Mouse (Mus musculus) heart, postnatal 0 days (tissue): ENCODE measurements at regions not wholly inside any gene's neighbourhood (a gene's known extent, or its start where the extent isn't known, plus 50 kb on each side); places are given as distances from the start of the nearest gene placed in this dataset.

Experiments used
- ATAC-seq: fragments of 200-750 bp; cut with Nextera tagmentation; 2 replicates; pipeline ENCODE4 v1.8.0; 2017; ENCODE audit warnings: low read depth, moderate number of reproducible peaks, moderate library complexity; ENCODE audit not compliant: insufficient read depth
- DNase-seq: peaks from one replicate; pipeline ENCODE4 v3.0.0-alpha.2; 2016; ENCODE audit warnings: low spot score
- H3K27ac ChIP-seq: fragments of 300-500 bp; sonication (generic); 2 replicates; pipeline ENCODE4 v1.5.1; 2014; ENCODE audit warnings: low read depth, mild to moderate bottlenecking
- H3K27me3 ChIP-seq: fragments of 300-500 bp; sonication (generic); 2 replicates; pipeline ENCODE4 v1.6.1; 2014; ENCODE audit warnings: low read length, mixed read lengths; ENCODE audit not compliant: control insufficient read depth, insufficient read depth
- H3K36me3 ChIP-seq: fragments of 300-500 bp; sonication (generic); replicated peaks from 2 replicates; pipeline ENCODE4 v1.6.1; 2014; ENCODE audit warnings: low read length, mixed read lengths; ENCODE audit not compliant: control insufficient read depth, insufficient read depth
- H3K4me1 ChIP-seq: fragments of 300-500 bp; sonication (generic); 2 replicates; pipeline ENCODE4 v1.6.1; 2014; ENCODE audit warnings: antibody characterized with exemption; ENCODE audit not compliant: control insufficient read depth, insufficient read depth
- H3K4me2 ChIP-seq: fragments of 300-500 bp; sonication (generic); 2 replicates; pipeline ENCODE4 v1.6.1; 2014; ENCODE audit warnings: low read depth, mild to moderate bottlenecking, low read length, moderate library complexity
- H3K4me3 ChIP-seq: fragments of 300-500 bp; sonication (generic); 2 replicates; pipeline ENCODE4 v1.5.1; 2014; ENCODE audit warnings: low read depth, low read length
- H3K9ac ChIP-seq: fragments of 300-500 bp; sonication (generic); replicated peaks from 2 replicates; pipeline ENCODE4 v1.6.1; 2014; ENCODE audit warnings: low read depth, low read length, mixed read lengths
- H3K9me3 ChIP-seq: fragments of 300-500 bp; sonication (generic); replicated peaks from 2 replicates; pipeline ENCODE4 v1.6.1; 2016; ENCODE audit warnings: low read length; ENCODE audit not compliant: control insufficient read depth
- CTCF ChIP-seq: IDR thresholded peaks from 2 replicates; pipeline ENCODE4 v1.5.1; 2016; ENCODE audit warnings: antibody characterized with exemption, control low read depth, low read depth
- EP300 ChIP-seq: IDR thresholded peaks from 2 replicates; pipeline ENCODE4 v1.6.1; 2016; ENCODE audit warnings: antibody characterized with exemption, low read depth
- WGBS: fragments of 180-500 bp; shearing (Covaris S2); extraction: QIAGEN DNeasy Blood & Tissue Kit; methylation state at CpG from one replicate; pipeline ENCODE4 v1.1.7; 2014; 5-methylcytosine and 5-hydroxymethylcytosine counted together

DNA sequence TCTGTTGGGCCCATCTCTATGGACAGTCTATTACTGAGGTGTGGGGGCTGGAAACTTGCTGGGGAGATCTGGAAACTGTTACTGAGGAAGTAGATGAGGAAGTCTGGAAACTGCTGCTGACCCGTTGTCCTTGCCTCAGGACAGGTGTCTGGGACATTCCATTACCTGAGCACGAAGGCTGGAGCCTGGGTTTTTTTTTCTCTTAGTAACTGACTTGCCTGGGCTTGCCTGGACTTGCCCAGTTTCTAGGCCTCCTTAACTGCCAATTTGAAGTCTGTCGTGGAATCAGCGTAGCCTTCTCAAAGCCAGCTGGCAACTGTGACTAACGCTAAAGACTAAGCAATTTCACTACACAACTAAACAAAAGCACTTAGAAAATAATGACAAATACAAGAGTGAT lies 250.7 kb downstream of the Kctd12 start:
- H3K27ac ChIP-seq = no peak overlapping the region
- no peak overlapping the region for H3K4me2 ChIP-seq
- DNase-seq (no peak), ATAC-seq (no peak)
- no peak overlapping the region for H3K9ac ChIP-seq
- 79% methylated on average over 5 of the region's 5 CpGs for WGBS
- H3K27me3 ChIP-seq = no peaks in the 10 kb centered on the region
- H3K4me1 ChIP-seq = no peaks in the 10 kb centered on the region
- TF ChIP-seq EP300 (no peak), CTCF (no peak)
- H3K36me3 ChIP-seq = no peaks in the 10 kb centered on the region
- no peak overlapping the region for H3K4me3 ChIP-seq
- H3K9me3 ChIP-seq = 0 out of 2 replicates have a peak, but pooled peaks cover 4% of the 10 kb centered on the region

DNA sequence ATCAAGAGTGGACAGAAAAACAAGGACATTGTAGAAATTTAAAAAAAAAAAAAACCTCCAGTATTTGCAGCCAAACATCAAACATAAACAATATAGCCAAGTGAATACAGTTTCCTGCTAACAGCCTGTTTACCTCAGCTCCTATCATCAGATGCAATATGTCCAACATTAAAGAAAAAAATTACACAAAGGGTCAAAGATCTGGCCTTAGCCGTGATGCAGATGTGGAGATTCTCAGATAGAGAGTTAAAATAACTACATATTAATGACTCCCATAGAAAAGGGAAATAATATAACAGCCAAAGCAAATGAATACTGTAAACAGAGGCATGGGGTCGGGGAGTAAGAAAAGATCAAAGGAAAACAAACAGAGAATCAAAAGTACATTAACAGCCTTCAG lies 259.8 kb downstream of the Kctd12 start:
- TF ChIP-seq EP300 (no peak), CTCF (no peak)

DNA sequence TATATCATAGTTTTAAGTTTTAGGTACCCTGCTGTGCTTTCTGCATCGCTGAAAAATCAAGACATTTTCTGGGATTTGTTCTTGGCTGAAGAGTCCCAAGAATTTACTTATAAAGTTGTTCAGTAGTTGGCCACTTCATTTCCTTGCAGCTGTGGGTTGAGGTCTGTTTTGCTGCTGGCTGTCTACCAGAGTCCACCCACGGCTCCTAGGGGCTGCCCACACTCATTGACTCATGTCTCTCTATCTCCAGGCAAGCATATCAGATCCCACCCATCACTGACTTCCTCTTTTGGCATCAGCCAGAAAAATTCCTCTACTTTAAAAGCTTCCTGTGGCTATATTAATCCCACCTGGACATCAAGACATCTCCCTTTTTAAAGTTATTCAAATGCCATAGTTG lies 263.9 kb downstream of the Kctd12 start:
- H3K4me1 ChIP-seq = no peaks in the 10 kb centered on the region
- H3K9ac ChIP-seq = no peak overlapping the region
- H3K4me3 ChIP-seq = no peak overlapping the region
- H3K27ac ChIP-seq = no peak overlapping the region
- no peak for DNase-seq
- no peak overlapping the region for H3K4me2 ChIP-seq
- ATAC-seq = no peak
- H3K27me3 ChIP-seq = no peaks in the 10 kb centered on the region
- no peaks in the 10 kb centered on the region for H3K9me3 ChIP-seq
- 51% methylated on average over 2 of the region's 2 CpGs for WGBS
- TF ChIP-seq EP300 = no peak
- no peak for TF ChIP-seq CTCF
- no peaks in the 10 kb centered on the region for H3K36me3 ChIP-seq

More for the DNA sequence above, 259.8 kb downstream of the Kctd12 start:
- Histone ChIP-seq H3K36me3 (no peaks in the 10 kb centered on the region), H3K9me3 (no peaks in the 10 kb centered on the region), H3K9ac (no peak overlapping the region), H3K27ac (no peak overlapping the region), H3K4me3 (no peak overlapping the region), H3K4me2 (no peak overlapping the region), H3K27me3 (no peaks in the 10 kb centered on the region), H3K4me1 (no peaks in the 10 kb centered on the region)
- ATAC-seq (no peak), DNase-seq (no peak)
- WGBS = 47% methylated on average over 2 of the region's 2 CpGs

DNA sequence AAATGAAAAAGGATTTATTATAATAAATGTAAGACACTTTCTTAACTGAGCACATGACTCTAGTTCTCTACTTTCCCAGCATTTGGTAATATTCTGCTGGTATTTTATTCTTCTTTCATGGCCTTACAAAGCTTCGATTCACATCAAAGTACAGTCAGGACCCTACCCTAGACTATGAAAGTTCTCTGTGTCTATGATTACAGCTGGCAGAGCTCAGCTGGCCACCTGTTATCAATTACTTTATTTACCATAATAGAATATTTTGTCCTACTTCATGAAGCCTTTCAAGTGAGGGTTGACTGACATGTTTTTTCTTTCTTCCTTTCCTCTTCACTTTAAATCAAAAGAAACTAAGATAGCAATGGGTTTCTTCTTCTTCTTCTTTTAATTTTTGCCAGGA lies 269.8 kb downstream of the Kctd12 start:
- no peaks in the 10 kb centered on the region for H3K4me1 ChIP-seq
- H3K36me3 ChIP-seq = no peaks in the 10 kb centered on the region
- 76% methylated on average over 1 of the region's 1 CpGs for WGBS
- H3K4me2 ChIP-seq = no peak overlapping the region
- no peak overlapping the region for H3K9ac ChIP-seq
- ATAC-seq (no peak), DNase-seq (no peak)
- H3K27me3 ChIP-seq = no peaks in the 10 kb centered on the region
- no peak overlapping the region for H3K4me3 ChIP-seq
- TF ChIP-seq EP300 (no peak), CTCF (no peak)
- H3K9me3 ChIP-seq = no peaks in the 10 kb centered on the region
- no peak overlapping the region for H3K27ac ChIP-seq

GRCm38 (mm10) chr14:102706704-102707336 lies 275.6 kb downstream of the Kctd12 start:
- H3K36me3 ChIP-seq = no peaks in the 10 kb centered on the region
- no peak overlapping the region for H3K9ac ChIP-seq
- TF ChIP-seq EP300 (no peak), CTCF (no peak)
- ATAC-seq = no peak
- no peak for DNase-seq
- no peak overlapping the region for H3K27ac ChIP-seq
- H3K4me1 ChIP-seq = no peaks in the 10 kb centered on the region
- no peaks in the 10 kb centered on the region for H3K27me3 ChIP-seq
- H3K4me2 ChIP-seq = no peak overlapping the region
- no peak overlapping the region for H3K4me3 ChIP-seq
- no peaks in the 10 kb centered on the region for H3K9me3 ChIP-seq
- 80% methylated on average over 5 of the region's 5 CpGs for WGBS

DNA sequence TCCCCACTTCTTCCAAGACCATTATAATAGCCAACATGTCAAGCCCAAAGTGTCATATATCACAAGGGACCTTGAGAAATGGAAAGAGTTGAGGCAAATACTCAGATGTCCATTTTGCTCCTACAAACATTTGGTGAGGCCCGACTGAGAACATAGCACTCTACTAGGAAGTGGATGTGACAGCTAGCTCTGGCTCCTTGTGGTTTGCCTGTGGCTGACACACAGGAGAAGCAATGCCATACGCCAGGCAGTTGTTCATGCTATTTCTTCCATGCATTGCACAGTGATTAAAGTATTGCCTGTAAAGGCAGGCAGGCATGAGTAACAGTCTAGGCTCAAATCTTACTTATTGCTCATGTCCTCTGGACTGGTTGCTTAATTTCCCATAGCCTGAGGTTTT lies 281.3 kb downstream of the Kctd12 start:
- H3K4me2 ChIP-seq = no peak overlapping the region
- no peak overlapping the region for H3K4me3 ChIP-seq
- WGBS = 67% methylated on average over 2 of the region's 2 CpGs
- DNase-seq (no peak), ATAC-seq (no peak)
- H3K27ac ChIP-seq = no peak overlapping the region
- H3K9ac ChIP-seq = no peak overlapping the region
- H3K9me3 ChIP-seq = no peaks in the 10 kb centered on the region
- H3K36me3 ChIP-seq = no peaks in the 10 kb centered on the region
- no peaks in the 10 kb centered on the region for H3K27me3 ChIP-seq
- TF ChIP-seq CTCF (no peak), EP300 (no peak)
- H3K4me1 ChIP-seq = no peaks in the 10 kb centered on the region
